Mouse (Mus musculus) liver, postnatal 0 days (tissue): Measurements from ENCODE around the gene Cux1.

ENCODE experiments used
- CTCF ChIP-seq: sonication (generic); IDR thresholded peaks from 2 replicates; pipeline ENCODE4 v1.5.1; 2016; ENCODE audit warnings: antibody characterized with exemption, low read depth
- EP300 ChIP-seq: IDR thresholded peaks from 2 replicates; pipeline ENCODE4 v1.6.1; 2016; ENCODE audit warnings: antibody characterized with exemption, low read depth, mild to moderate bottlenecking

- TF ChIP-seq CTCF (no peak), EP300 (no peak)
Measured at GRCm38 (mm10) chr5:136210549-136210948, 356.7 kb downstream of the Cux1 start.
